Mouse (Mus musculus): ENCODE data around the gene Bsg. TPM values are rescaled to one million over a fixed set of nuclear protein-coding genes. Genes with fewer than 3 reads are reported as not detected.

Bsg gene
- polyA plus RNA-seq, 1 experiment = 1,268 TPM

- Histone ChIP-seq H3K27me3 (ENCODE audit: control insufficient read depth, insufficient read depth, insufficient read length) (peaks cover 6% of the 10 kb centered on the region), H3K36me3 (ENCODE audit: control insufficient read depth, insufficient read depth) (no peaks in the 10 kb centered on the region)
Measured at GRCm38 (mm10) chr10:79661861-79662260, 42.4 kb upstream of the Bsg start.

GRCm38 (mm10) chr10:79664131-79664665, 40.1 kb upstream of the Bsg start, which contains the start of gene Madcam1:
Gene Madcam1, plus strand, starts transcription at chr10:79664559.
- no peak within 1 kb of the TSS for H3K4me2 ChIP-seq (ENCODE audit: low read depth)
- no peaks in the 10 kb centered on the region for H3K79me2 ChIP-seq (ENCODE audit: control insufficient read depth, insufficient read depth)
- TF ChIP-seq POLR2A (IDR thresholded peaks at IDR 0.05; ENCODE audit: insufficient read length, low read depth) (no peak), E2F4 (IDR thresholded peaks at IDR 0.05; ENCODE audit: insufficient read depth) (no peak), MYOD1 (IDR thresholded peaks at IDR 0.05; ENCODE audit: control insufficient read depth in 1 of 3, insufficient read length in 2 of 3, low read depth in 2 of 3) (no peak), USF1 (IDR thresholded peaks at IDR 0.05; ENCODE audit: low read depth) (no peak), TCF12 (IDR thresholded peaks at IDR 0.05; ENCODE audit: insufficient read depth, poor library complexity, severe bottlenecking) (no peak), REST (IDR thresholded peaks at IDR 0.05; ENCODE audit: insufficient read depth, insufficient read length) (no peak), MAX (IDR thresholded peaks at IDR 0.05; ENCODE audit: low read depth) (no peak), CEBPB (IDR thresholded peaks at IDR 0.05; ENCODE audit: insufficient read depth, poor library complexity, severe bottlenecking) (no peak), TCF3 (IDR thresholded peaks at IDR 0.05; ENCODE audit: insufficient read length, low read depth) (no peak), SRF (IDR thresholded peaks at IDR 0.05; ENCODE audit: control insufficient read depth, insufficient read length, low read depth) (no peak), MYOG (IDR thresholded peaks at IDR 0.05; ENCODE audit: control insufficient read depth in 1 of 3, insufficient read depth in 1 of 3, insufficient read length in 2 of 3, low read depth in 2 of 3) (no peak)
- no peaks in the 10 kb centered on the region for H3K36me3 ChIP-seq (ENCODE audit: control insufficient read depth, insufficient read depth)
- H3K27me3 ChIP-seq (ENCODE audit: control insufficient read depth, insufficient read depth, insufficient read length) = peaks cover 6% of the 10 kb centered on the region
- H3K4me3 ChIP-seq = no peak within 1 kb of the TSS
- no peak within 1 kb of the TSS for H3ac ChIP-seq (ENCODE audit: control insufficient read depth, insufficient read length)

More at GRCm38 (mm10) chr10:79661861-79662260, 42.4 kb upstream of the Bsg start:
- no peaks in the 10 kb centered on the region for H3K79me2 ChIP-seq (ENCODE audit: control insufficient read depth, insufficient read depth)
- H3K4me2 ChIP-seq (ENCODE audit: low read depth) = no peak overlapping the region
- H3K4me3 ChIP-seq = no peak overlapping the region
- TF ChIP-seq SRF (IDR thresholded peaks at IDR 0.05; ENCODE audit: control insufficient read depth, insufficient read length, low read depth) (no peak), USF1 (IDR thresholded peaks at IDR 0.05; ENCODE audit: low read depth) (no peak), POLR2AphosphoS2 (IDR thresholded peaks at IDR 0.05; ENCODE audit: insufficient read length, low read depth) (no peak), TCF3 (IDR thresholded peaks at IDR 0.05; ENCODE audit: insufficient read length, low read depth) (no peak), MYOD1 (IDR thresholded peaks at IDR 0.05; ENCODE audit: control insufficient read depth in 1 of 3, insufficient read length in 2 of 3, low read depth in 2 of 3) (no peak), CEBPB (IDR thresholded peaks at IDR 0.05; ENCODE audit: insufficient read depth, poor library complexity, severe bottlenecking) (no peak), MYOG (IDR thresholded peaks at IDR 0.05; ENCODE audit: control insufficient read depth in 1 of 3, insufficient read depth in 1 of 3, insufficient read length in 2 of 3, low read depth in 2 of 3) (no peak), REST (IDR thresholded peaks at IDR 0.05; ENCODE audit: insufficient read depth, insufficient read length) (no peak), MAX (IDR thresholded peaks at IDR 0.05; ENCODE audit: low read depth) (no peak), POLR2A (IDR thresholded peaks at IDR 0.05; ENCODE audit: insufficient read length, low read depth) (no peak), TCF12 (IDR thresholded peaks at IDR 0.05; ENCODE audit: insufficient read depth, poor library complexity, severe bottlenecking) (no peak), E2F4 (IDR thresholded peaks at IDR 0.05; ENCODE audit: insufficient read depth) (no peak)
- H3ac ChIP-seq (ENCODE audit: control insufficient read depth, insufficient read length) = no peak overlapping the region

GRCm38 (mm10) chr10:79665051-79665450, 39.2 kb upstream of the Bsg start:
- H3K79me2 ChIP-seq (ENCODE audit: control insufficient read depth, insufficient read depth) = peaks cover 3% of the 10 kb centered on the region
- H3K4me2 ChIP-seq (ENCODE audit: low read depth) = no peak overlapping the region
- H3K36me3 ChIP-seq (ENCODE audit: control insufficient read depth, insufficient read depth) = no peaks in the 10 kb centered on the region
- H3K4me3 ChIP-seq = no peak overlapping the region
- TF ChIP-seq CEBPB (IDR thresholded peaks at IDR 0.05; ENCODE audit: insufficient read depth, poor library complexity, severe bottlenecking) (no peak), MYOD1 (IDR thresholded peaks at IDR 0.05; ENCODE audit: control insufficient read depth in 1 of 3, insufficient read length in 2 of 3, low read depth in 2 of 3) (no peak), POLR2AphosphoS2 (IDR thresholded peaks at IDR 0.05; ENCODE audit: insufficient read length, low read depth) (no peak)
- no peak overlapping the region for H3ac ChIP-seq (ENCODE audit: control insufficient read depth, insufficient read length)
- peaks cover 6% of the 10 kb centered on the region for H3K27me3 ChIP-seq (ENCODE audit: control insufficient read depth, insufficient read depth, insufficient read length)

GRCm38 (mm10) chr10:79666493-79666892, 37.8 kb upstream of the Bsg start:
- Histone ChIP-seq H3K4me3 (no peak overlapping the region), H3ac (ENCODE audit: control insufficient read depth, insufficient read length) (no peak overlapping the region), H3K27me3 (ENCODE audit: control insufficient read depth, insufficient read depth, insufficient read length) (peaks cover 6% of the 10 kb centered on the region), H3K36me3 (ENCODE audit: control insufficient read depth, insufficient read depth) (no peaks in the 10 kb centered on the region), H3K4me2 (ENCODE audit: low read depth) (no peak overlapping the region), H3K79me2 (ENCODE audit: control insufficient read depth, insufficient read depth) (peaks cover 14% of the 10 kb centered on the region)
- no peak for TF ChIP-seq POLR2AphosphoS2 (IDR thresholded peaks at IDR 0.05; ENCODE audit: insufficient read length, low read depth)
- TF ChIP-seq POLR2A (IDR thresholded peaks at IDR 0.05; ENCODE audit: insufficient read length, low read depth) = no peak
- TF ChIP-seq SRF (IDR thresholded peaks at IDR 0.05; ENCODE audit: control insufficient read depth, insufficient read length, low read depth) = no peak

GRCm38 (mm10) chr10:79668076-79668475, 36.2 kb upstream of the Bsg start:
- Histone ChIP-seq H3K79me2 (ENCODE audit: control insufficient read depth, insufficient read depth) (peaks cover 14% of the 10 kb centered on the region), H3K27me3 (ENCODE audit: control insufficient read depth, insufficient read depth, insufficient read length) (peaks cover 6% of the 10 kb centered on the region), H3K4me3 (peak overlapping the region; percentile 74), H3K36me3 (ENCODE audit: control insufficient read depth, insufficient read depth) (no peaks in the 10 kb centered on the region), H3ac (ENCODE audit: control insufficient read depth, insufficient read length) (no peak overlapping the region), H3K4me2 (ENCODE audit: low read depth) (no peak overlapping the region)
- TF ChIP-seq SRF (IDR thresholded peaks at IDR 0.05; ENCODE audit: control insufficient read depth, insufficient read length, low read depth) (no peak), POLR2AphosphoS2 (IDR thresholded peaks at IDR 0.05; ENCODE audit: insufficient read length, low read depth) (no peak), MYOD1 (IDR thresholded peaks at IDR 0.05; ENCODE audit: control insufficient read depth in 1 of 3, insufficient read length in 2 of 3, low read depth in 2 of 3) (no peak), REST (IDR thresholded peaks at IDR 0.05; ENCODE audit: insufficient read depth, insufficient read length) (no peak), E2F4 (IDR thresholded peaks at IDR 0.05; ENCODE audit: insufficient read depth) (no peak), POLR2A (IDR thresholded peaks at IDR 0.05; ENCODE audit: insufficient read length, low read depth) (no peak), USF1 (IDR thresholded peaks at IDR 0.05; ENCODE audit: low read depth) (no peak), TCF3 (IDR thresholded peaks at IDR 0.05; ENCODE audit: insufficient read length, low read depth) (no peak), CEBPB (IDR thresholded peaks at IDR 0.05; ENCODE audit: insufficient read depth, poor library complexity, severe bottlenecking) (no peak)
